In genomic region chrX:151116795-151117194, GRCm38 (mm10) we compare ENCODE assay signal across 8 mouse cellular contexts. TPM values are rescaled to one million over a fixed set of nuclear protein-coding genes. Genes with fewer than 3 reads are reported as not detected.
DNase-seq lines count a peak whose midpoint lies in the region; ATAC-seq and TF ChIP-seq lines count a peak whose summit lies in the region.

No protein-coding gene starts in this region.

- H3K9ac ChIP-seq in hindbrain, embryonic 11.5 days (ENCODE audit: low read depth, low read length), result no peak overlapping the region
- H3K9ac ChIP-seq in liver, embryonic 14.5 days (replicated peaks), result no peak overlapping the region
- no peak overlapping the region for H3K9ac ChIP-seq in neural tube, embryonic 12.5 days

- TF ChIP-seq CTCF in liver, embryonic 14.5 days (IDR thresholded peaks at IDR 0.05; ENCODE audit: low read depth), result peak; percentile 65

- ATAC-seq in hindbrain, embryonic 11.5 days (ENCODE audit: low FRiP score), result no peak
- no peak for ATAC-seq in liver, embryonic 14.5 days (ENCODE audit: insufficient read depth)
- peak; percentile 72; the same call in 1 of the 2 replicates for ATAC-seq in neural tube, embryonic 12.5 days (ENCODE audit: low FRiP score, low read depth)

- H3K4me2 ChIP-seq in hindbrain, embryonic 11.5 days (replicated peaks; ENCODE audit: low read depth, low read length), result no peak overlapping the region
- H3K4me2 ChIP-seq in liver, embryonic 14.5 days (ENCODE audit: low read depth), result no peak overlapping the region
- no peak overlapping the region for H3K4me2 ChIP-seq in neural tube, embryonic 12.5 days (replicated peaks)

- H3K27me3 ChIP-seq in hindbrain, embryonic 11.5 days (ENCODE audit: control insufficient read depth, insufficient read depth, low read length), result no peaks in the 10 kb centered on the region
- H3K27me3 ChIP-seq in liver, embryonic 14.5 days (ENCODE audit: control insufficient read depth, insufficient read depth, low read length), result no peaks in the 10 kb centered on the region
- H3K27me3 ChIP-seq in neural tube, embryonic 12.5 days (replicated peaks), result no peaks in the 10 kb centered on the region

- no peak overlapping the region for H3K27ac ChIP-seq in hindbrain, embryonic 11.5 days (ENCODE audit: low read depth, low read length)
- H3K27ac ChIP-seq in liver, embryonic 14.5 days, result no peak overlapping the region
- no peak overlapping the region for H3K27ac ChIP-seq in neural tube, embryonic 12.5 days

- no peaks in the 10 kb centered on the region for H3K36me3 ChIP-seq in hindbrain, embryonic 11.5 days (ENCODE audit: control insufficient read depth, insufficient read depth, low read length)
- H3K36me3 ChIP-seq in liver, embryonic 14.5 days (replicated peaks; ENCODE audit: control insufficient read depth, insufficient read depth, low read depth), result no peaks in the 10 kb centered on the region
- no peaks in the 10 kb centered on the region for H3K36me3 ChIP-seq in neural tube, embryonic 12.5 days

- no peaks in the 10 kb centered on the region for H3K4me1 ChIP-seq in hindbrain, embryonic 11.5 days (replicated peaks; ENCODE audit: control insufficient read depth, insufficient read depth, low read length)
- H3K4me1 ChIP-seq in liver, embryonic 14.5 days (replicated peaks; ENCODE audit: control insufficient read depth in 2 of 2, insufficient read depth in 2 of 2, low read length in 1 of 2), result no peaks in the 10 kb centered on the region
- no peaks in the 10 kb centered on the region for H3K4me1 ChIP-seq in neural tube, embryonic 12.5 days

- TF ChIP-seq EP300 in liver, embryonic 14.5 days (IDR thresholded peaks at IDR 0.05; ENCODE audit: low read depth), result no peak

- peak; percentile 4 to 13 for DNase-seq in left cerebral cortex, adult 18-20 months (ENCODE audit: low spot score in 2 of 2)
- no peak for DNase-seq in left cerebral cortex, adult 11 months (ENCODE audit: low spot score)
- DNase-seq in MN1 (ENCODE audit: low spot score), result peak; percentile 56
- peak; percentile 55 for DNase-seq in embryo, embryonic 10.5 days (ENCODE audit: low spot score)
- DNase-seq in hindbrain, embryonic 11.5 days (ENCODE audit: low spot score), result peak; percentile 37
- DNase-seq in liver, embryonic 14.5 days (ENCODE audit: low read depth in 3 of 3, low spot score in 3 of 3), result peak in 1 of 3 experiments; percentile 4
- DNase-seq in Muller cell, postnatal 12 days (ENCODE audit: inconsistent ontology term), result no peak

- no peaks in the 10 kb centered on the region for H3K9me3 ChIP-seq in hindbrain, embryonic 11.5 days (ENCODE audit: control insufficient read depth, low read length)
- no peaks in the 10 kb centered on the region for H3K9me3 ChIP-seq in liver, embryonic 14.5 days (ENCODE audit: control insufficient read depth, low read length)
- no peaks in the 10 kb centered on the region for H3K9me3 ChIP-seq in neural tube, embryonic 12.5 days

- no peak overlapping the region for H3K4me3 ChIP-seq in hindbrain, embryonic 11.5 days (ENCODE audit: low read depth, low read length)
- H3K4me3 ChIP-seq in liver, embryonic 14.5 days (ENCODE audit: insufficient read depth in 1 of 2, low read depth in 2 of 2, low read length in 2 of 2), result no peak overlapping the region
- no peak overlapping the region for H3K4me3 ChIP-seq in neural tube, embryonic 12.5 days

- WGBS in hindbrain, embryonic 11.5 days, result 10% methylated on average over 7 of the region's 7 CpGs
- WGBS in liver, embryonic 14.5 days (ENCODE audit: insufficient replicate concordance), result 8% methylated on average over 7 of the region's 7 CpGs
- 12% methylated on average over 7 of the region's 7 CpGs for WGBS in neural tube, embryonic 12.5 days

RNA-seq across cellular contexts. Expression of gene Tsr2, which starts 20.5 kb away (rescaled TPM):
- 10 to 100 TPM; 91.1 to 91.7 TPM for total RNA-seq in left cerebral cortex, adult 18-20 months (2021)
- polyA plus RNA-seq in hindbrain, embryonic 11.5 days (2014; fragmentation: Nextera tagmentation; extraction: Ambion mirVana), result 39.1 and 43.1 TPM in 2 replicates
- polyA plus RNA-seq in liver, embryonic 14.5 days (2012; rRNA removed), result 5.3 and 8.1 TPM in 2 replicates
- polyA plus RNA-seq in liver, embryonic 14.5 days (2014; fragmentation: Nextera tagmentation; extraction: Ambion mirVana), result 10.3 and 11.4 TPM in 2 replicates
- 36.1 and 37.0 TPM in 2 replicates for polyA plus RNA-seq in neural tube, embryonic 12.5 days (2016; fragmentation: Nextera tagmentation; extraction: Ambion mirVana)

Comparison
In these comparisons a context has a peak if more than half of its experiments do, and no peak if none do; other contexts are left out.
1. DNase-seq: peak in left cerebral cortex, adult 18-20 months (2 of 2), MN1 (single experiment), embryo, embryonic 10.5 days (single experiment) and hindbrain, embryonic 11.5 days (single experiment); none in left cerebral cortex, adult 11 months (single experiment) and Muller cell, postnatal 12 days (single experiment).